Mouse (Mus musculus): Measurements from ENCODE around the gene Col28a1. TPM values are rescaled to one million over a fixed set of nuclear protein-coding genes. Genes with fewer than 3 reads are reported as not detected.

The Col28a1 gene
- 4.6 and 4.7 TPM in 2 replicates for polyA plus RNA-seq (2015; fragmentation: Nextera tagmentation; extraction: Ambion mirVana)

DNA sequence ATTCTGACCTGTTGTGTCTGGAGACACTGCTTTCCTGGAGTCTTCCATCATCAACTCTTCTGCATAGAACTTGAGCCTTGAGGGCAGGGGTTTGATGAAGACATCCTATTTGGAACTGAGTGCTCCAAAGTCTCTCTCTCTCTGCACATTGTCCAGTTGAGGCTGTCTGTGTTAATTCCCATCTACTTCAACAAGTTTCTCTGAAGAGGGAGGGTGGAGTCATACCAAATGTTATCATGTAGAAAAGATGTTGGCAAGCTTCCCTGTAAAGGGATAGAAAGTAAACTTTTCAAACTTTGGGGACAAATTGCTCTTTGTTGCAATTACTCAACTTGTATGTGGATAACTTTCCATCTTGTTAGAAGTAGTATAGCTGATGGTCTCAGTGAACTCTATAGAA lies at the start of gene Col28a1:
TSS of gene Col28a1 (minus strand) at position 101 of the 400 bp plus-strand sequence.
- no peaks in the 10 kb centered on the region for H3K36me3 ChIP-seq
- ATAC-seq (ENCODE audit: low FRiP score): no peak

DNA sequence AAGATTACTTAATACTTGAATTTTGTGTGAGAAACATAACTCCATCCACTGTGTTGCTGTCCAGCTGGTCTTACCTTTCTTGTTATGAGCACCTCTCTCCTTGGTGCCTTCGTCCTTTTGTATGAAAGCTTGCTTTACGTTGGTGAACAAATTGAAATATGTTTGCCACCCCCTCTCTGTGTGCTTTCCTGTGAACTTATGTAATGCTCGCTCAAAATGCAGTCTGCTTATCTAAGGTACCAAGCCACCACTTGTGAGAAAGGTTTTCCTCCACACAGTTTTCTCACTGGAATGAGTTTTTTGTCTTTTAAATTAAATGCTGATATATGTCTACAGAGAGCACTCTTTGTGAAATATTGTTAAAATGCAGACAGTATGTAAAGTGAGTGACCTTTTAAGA lies 36.2 kb upstream of the Col28a1 start:
- Histone ChIP-seq H3K4me1 (no peaks in the 10 kb centered on the region), H3K27me3 (replicated peaks) (no peaks in the 10 kb centered on the region), H3K4me2 (no peak overlapping the region), H3K9me3 (replicated peaks) (no peaks in the 10 kb centered on the region), H3K9ac (replicated peaks) (no peak overlapping the region), H3K36me3 (peaks cover 40% of the 10 kb centered on the region), H3K4me3 (replicated peaks) (no peak overlapping the region), H3K27ac (replicated peaks) (no peak overlapping the region)
- no peak for ATAC-seq (ENCODE audit: low FRiP score)
- 94% methylated on average over 3 of the region's 3 CpGs for WGBS

More for the DNA sequence above, at the start of gene Col28a1:
- Histone ChIP-seq H3K9me3 (replicated peaks) (no peaks in the 10 kb centered on the region), H3K9ac (replicated peaks) (no peak within 1 kb of the TSS), H3K27ac (replicated peaks) (no peak within 1 kb of the TSS), H3K4me3 (replicated peaks) (no peak within 1 kb of the TSS), H3K4me1 (no peaks in the 10 kb centered on the region), H3K27me3 (replicated peaks) (no peaks in the 10 kb centered on the region), H3K4me2 (no peak within 1 kb of the TSS)

DNA sequence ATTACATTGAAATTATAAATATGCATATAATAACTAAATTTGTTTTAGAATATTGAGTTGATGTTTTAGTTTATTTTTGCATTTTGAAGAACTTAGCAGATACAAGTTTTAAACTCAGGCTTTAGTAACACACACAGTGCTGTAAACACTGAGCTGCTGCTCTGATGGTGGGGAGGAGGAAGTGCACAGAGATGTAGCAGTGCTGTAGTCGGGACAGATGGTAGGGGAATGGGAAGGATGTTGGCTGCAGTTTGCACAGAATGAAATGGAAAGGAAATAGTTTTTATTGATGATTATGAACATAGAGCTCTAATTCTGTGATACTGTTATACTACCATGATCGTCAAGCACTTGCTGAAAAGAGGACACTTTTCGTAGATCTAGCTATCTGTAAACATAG lies 34.6 kb upstream of the Col28a1 start:
- ATAC-seq (ENCODE audit: low FRiP score): no peak
- H3K4me1 ChIP-seq: no peaks in the 10 kb centered on the region
- H3K27ac ChIP-seq (replicated peaks): no peak overlapping the region
- H3K27me3 ChIP-seq (replicated peaks): no peaks in the 10 kb centered on the region
- H3K4me2 ChIP-seq: no peak overlapping the region
- H3K36me3 ChIP-seq: peaks cover 33% of the 10 kb centered on the region
- H3K9ac ChIP-seq (replicated peaks): no peak overlapping the region
- WGBS: 83% methylated on average over 3 of the region's 3 CpGs
- H3K9me3 ChIP-seq (replicated peaks): no peaks in the 10 kb centered on the region
- H3K4me3 ChIP-seq (replicated peaks): no peak overlapping the region

DNA sequence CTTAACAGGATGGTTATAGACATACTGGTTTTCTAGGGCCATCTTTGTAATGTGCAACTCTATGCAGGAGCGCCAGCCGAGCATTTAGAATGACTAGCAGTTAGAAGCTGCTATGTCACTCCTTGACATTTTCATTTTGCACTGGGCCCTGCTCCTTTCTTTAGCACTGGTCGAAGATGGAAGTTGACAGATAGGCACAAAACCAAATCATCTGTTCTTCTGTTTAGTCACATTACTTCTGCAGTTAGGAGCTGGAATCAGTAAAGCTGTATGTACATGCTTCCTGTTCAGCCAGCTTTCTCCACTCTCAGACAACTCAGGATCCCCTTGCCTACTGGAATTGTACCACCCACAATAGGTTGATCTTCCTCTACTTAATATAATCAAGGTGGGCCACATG lies 18.2 kb upstream of the Col28a1 start:
- Histone ChIP-seq H3K4me2 (peak overlapping the region; percentile 55), H3K4me3 (replicated peaks) (no peak overlapping the region), H3K27ac (replicated peaks) (no peak overlapping the region), H3K9ac (replicated peaks) (no peak overlapping the region), H3K27me3 (replicated peaks) (no peaks in the 10 kb centered on the region), H3K9me3 (replicated peaks) (no peaks in the 10 kb centered on the region), H3K4me1 (peaks cover 13% of the 10 kb centered on the region), H3K36me3 (peaks cover 11% of the 10 kb centered on the region)
- ATAC-seq (ENCODE audit: low FRiP score): no peak
- WGBS: 90% methylated on average over 3 of the region's 3 CpGs

DNA sequence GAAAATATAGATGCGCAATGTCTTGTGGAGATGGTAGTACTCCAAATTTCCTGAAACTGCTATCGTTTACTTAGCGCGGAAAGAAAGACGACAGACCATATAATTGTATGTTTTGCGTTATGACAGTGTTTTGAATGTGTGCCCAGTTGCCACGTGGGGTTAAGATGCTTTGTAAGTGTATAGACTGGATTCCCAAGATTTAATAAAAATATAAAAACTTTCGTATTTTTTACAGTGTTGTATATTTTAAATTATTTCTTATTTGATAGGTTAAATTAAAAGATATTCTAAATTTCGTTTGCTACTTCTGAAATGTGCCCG lies 17.4 kb upstream of the Col28a1 start:
- H3K27me3 ChIP-seq (replicated peaks): no peaks in the 10 kb centered on the region
- peak overlapping the region; percentile 55 for H3K4me2 ChIP-seq
- peak overlapping the region; percentile 95 for H3K27ac ChIP-seq (replicated peaks)
- WGBS: 12% methylated on average over 10 of the region's 10 CpGs
- peaks cover 3% of the 10 kb centered on the region for H3K36me3 ChIP-seq
- no peaks in the 10 kb centered on the region for H3K9me3 ChIP-seq (replicated peaks)
- peak overlapping the region; percentile 80 for H3K4me3 ChIP-seq (replicated peaks)
- peaks cover 13% of the 10 kb centered on the region for H3K4me1 ChIP-seq
- ATAC-seq (ENCODE audit: low FRiP score): peak; percentile 2; the same call in 1 of the 2 replicates
- peak overlapping the region; percentile 82 for H3K9ac ChIP-seq (replicated peaks)

DNA sequence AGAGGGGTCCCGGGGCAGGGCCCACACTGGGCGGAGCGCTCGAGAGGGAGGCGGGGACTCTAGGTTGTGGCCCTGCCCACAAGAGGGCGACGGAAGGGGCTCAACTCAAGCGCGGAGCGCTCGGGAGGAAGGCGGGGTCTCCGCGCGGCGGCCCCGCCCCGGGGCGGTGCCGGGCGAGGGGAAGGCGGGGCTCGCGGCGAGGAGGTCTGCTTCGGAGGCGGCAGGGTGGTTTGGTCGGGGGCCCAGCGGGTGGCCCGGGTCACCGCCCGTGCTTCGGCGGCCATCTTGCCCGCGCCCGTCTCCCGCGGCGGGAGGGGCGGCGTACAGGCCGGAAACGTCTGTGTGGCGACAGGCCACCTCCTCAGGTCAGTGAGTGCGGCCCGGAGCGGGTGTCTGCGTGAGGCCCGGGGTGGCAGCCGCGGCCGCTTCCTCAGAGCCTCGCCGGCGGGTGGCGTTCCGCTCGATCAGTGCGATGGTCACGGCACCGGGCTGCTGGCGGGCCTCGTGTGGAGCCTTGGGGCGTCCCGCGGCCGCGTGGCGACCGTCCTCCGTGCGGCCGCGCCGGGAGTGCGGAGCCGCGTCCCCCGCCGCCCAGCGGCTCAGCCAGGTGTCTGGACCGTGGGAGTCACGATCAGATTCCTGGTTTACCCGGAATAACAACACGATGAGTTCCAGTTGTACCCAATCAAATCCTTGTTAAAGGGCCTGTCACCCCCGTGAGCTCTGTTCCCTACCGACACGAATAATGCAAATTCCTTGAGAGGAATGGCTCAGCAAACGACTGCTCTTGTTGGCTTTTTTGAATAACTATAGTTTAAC lies 16.8 kb upstream of the Col28a1 start, which contains the start of gene Mios:
TSS of gene Mios (plus strand) at position 176 of the 819 bp plus-strand sequence.
- H3K27me3 ChIP-seq (replicated peaks): no peaks in the 10 kb centered on the region
- peak within 1 kb of the TSS; percentile 95 for H3K27ac ChIP-seq (replicated peaks)
- no peaks in the 10 kb centered on the region; the same call in 1 of the 2 replicates for H3K9me3 ChIP-seq (replicated peaks)
- WGBS: under 1% methylated on average over 89 of the region's 90 CpGs
- peak within 1 kb of the TSS; percentile 80 for H3K4me3 ChIP-seq (replicated peaks)
- peak; percentile 98 for ATAC-seq (ENCODE audit: low FRiP score)
- H3K9ac ChIP-seq (replicated peaks): peak within 1 kb of the TSS; percentile 82
- H3K36me3 ChIP-seq: 0 out of 2 replicates have a peak, but pooled peaks cover 2% of the 10 kb centered on the region
- peaks cover 13% of the 10 kb centered on the region for H3K4me1 ChIP-seq
- peak within 1 kb of the TSS; percentile 55 for H3K4me2 ChIP-seq

DNA sequence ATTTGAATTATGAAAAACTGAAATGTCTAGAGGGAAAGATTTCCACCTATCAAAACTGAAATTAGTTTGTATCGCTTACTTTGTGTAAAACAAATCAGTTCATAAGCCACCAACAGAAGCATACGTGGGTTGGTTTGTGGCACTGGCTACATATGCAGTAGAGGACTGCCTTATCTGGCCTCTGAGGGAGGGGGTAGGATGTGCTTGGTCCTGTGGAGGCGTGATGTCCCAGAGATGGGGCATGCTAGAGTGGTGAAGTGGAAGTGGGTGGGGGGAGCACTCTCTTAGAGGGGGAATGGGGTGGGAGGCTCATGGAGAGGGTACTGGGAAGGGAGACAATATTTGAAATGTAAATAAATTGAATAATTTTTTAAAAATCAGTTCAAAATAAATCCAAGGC lies 2.5 kb downstream of the Col28a1 start:
- Histone ChIP-seq H3K4me3 (replicated peaks) (no peak overlapping the region), H3K36me3 (no peaks in the 10 kb centered on the region), H3K27ac (replicated peaks) (no peak overlapping the region), H3K4me1 (no peaks in the 10 kb centered on the region), H3K27me3 (replicated peaks) (no peaks in the 10 kb centered on the region), H3K9ac (replicated peaks) (no peak overlapping the region), H3K4me2 (no peak overlapping the region), H3K9me3 (replicated peaks) (no peaks in the 10 kb centered on the region)
- ATAC-seq (ENCODE audit: low FRiP score): no peak
- WGBS: 76% methylated on average over 3 of the region's 3 CpGs

DNA sequence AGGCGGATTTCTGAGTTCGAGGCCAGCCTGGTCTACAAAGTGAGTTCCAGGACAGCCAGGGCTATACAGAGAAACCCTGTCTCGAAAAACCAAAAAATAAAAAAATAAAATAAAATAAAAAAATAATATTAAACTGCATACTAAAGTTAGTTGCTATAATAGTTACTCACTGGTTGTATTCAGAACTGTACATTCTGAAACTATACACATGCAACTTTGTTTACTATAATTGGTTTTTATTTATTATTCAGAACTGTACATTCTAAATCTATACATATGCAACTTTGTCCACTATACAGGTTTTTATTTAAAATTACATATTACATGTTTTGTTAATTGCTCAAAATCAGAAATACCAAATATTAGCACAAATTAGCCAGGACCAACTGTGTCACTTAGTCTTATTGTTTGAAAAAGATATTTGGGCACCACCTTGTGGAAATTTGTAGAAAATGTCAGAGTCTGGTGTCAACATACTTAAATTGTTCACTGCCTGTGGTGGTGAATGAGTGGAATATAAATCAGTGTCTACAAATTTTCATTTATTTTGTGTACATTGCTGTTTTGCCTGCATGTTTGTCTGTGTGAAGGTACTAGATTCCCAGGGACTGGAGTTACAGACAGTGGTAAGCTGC lies 3.7 kb downstream of the Col28a1 start:
- Histone ChIP-seq H3K4me2 (no peak overlapping the region), H3K4me1 (no peaks in the 10 kb centered on the region), H3K36me3 (no peaks in the 10 kb centered on the region), H3K27me3 (replicated peaks) (no peaks in the 10 kb centered on the region), H3K9ac (replicated peaks) (no peak overlapping the region), H3K4me3 (replicated peaks) (no peak overlapping the region), H3K9me3 (replicated peaks) (no peaks in the 10 kb centered on the region), H3K27ac (replicated peaks) (no peak overlapping the region)
- peak; percentile 70; the same call in 1 of the 2 replicates for ATAC-seq (ENCODE audit: low FRiP score)
- WGBS: 83% methylated on average over 3 of the region's 3 CpGs

DNA sequence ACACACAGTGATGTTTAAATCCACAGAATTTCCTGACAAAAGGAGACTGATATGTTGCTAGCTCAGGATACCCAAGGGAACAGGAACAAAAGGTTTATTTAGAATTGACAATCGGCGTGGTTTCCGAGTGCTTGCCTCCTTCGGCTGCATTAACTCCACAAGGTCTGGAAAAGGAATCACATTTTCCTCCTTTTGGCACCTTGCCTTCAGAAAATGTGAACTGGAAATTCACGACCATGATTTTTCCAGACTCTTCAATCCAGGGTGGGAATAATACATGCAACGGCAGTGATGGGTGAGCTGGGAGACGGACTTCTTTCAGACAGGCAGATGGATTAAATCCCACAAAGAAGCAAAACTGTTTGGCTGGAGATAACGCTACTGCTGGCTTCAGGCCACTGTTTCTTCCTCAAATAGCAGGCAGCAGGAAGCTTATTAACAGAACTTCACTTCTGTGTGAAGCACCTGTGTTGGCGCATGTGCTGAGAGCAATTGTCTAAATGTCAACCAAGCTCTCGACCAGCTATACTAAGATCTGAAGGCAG lies 13.9 kb downstream of the Col28a1 start:
- H3K4me1 ChIP-seq: peaks cover 10% of the 10 kb centered on the region
- H3K9ac ChIP-seq (replicated peaks): 0 out of 2 replicates have a peak overlapping the region, but pooled peaks have one; percentile 1
- no peaks in the 10 kb centered on the region for H3K27me3 ChIP-seq (replicated peaks)
- no peaks in the 10 kb centered on the region for H3K9me3 ChIP-seq (replicated peaks)
- H3K36me3 ChIP-seq: no peaks in the 10 kb centered on the region
- 10% methylated on average over 10 of the region's 10 CpGs for WGBS
- ATAC-seq (ENCODE audit: low FRiP score): no peak
- H3K4me3 ChIP-seq (replicated peaks): 0 out of 2 replicates have a peak overlapping the region, but pooled peaks have one; percentile 6
- peak overlapping the region; percentile 15; the same call in 1 of the 2 replicates for H3K27ac ChIP-seq (replicated peaks)
- H3K4me2 ChIP-seq: peak overlapping the region; percentile 47

DNA sequence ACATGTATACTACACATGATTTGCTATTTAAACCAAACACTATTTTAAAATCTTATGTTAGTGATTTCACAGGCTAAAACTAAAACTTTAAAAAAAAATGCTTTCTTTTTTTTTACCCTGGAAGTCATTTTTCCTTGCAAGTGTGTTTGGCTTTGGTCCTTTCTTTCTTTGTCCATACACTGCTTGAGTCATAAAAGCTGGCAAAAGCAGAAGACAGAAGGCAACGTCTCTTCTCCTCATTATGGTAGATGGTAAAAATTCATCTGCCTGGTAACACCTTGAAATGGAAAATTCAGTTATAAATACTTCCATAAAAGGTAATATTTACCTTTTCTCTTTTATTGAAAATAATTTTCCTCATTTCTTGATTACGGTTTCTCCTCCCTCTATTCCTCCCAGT lies 16.3 kb downstream of the Col28a1 start:
- ATAC-seq (ENCODE audit: low FRiP score): no peak
- peaks cover 10% of the 10 kb centered on the region for H3K4me1 ChIP-seq
- no peak overlapping the region for H3K4me2 ChIP-seq
- no peaks in the 10 kb centered on the region for H3K27me3 ChIP-seq (replicated peaks)
- no peak overlapping the region for H3K9ac ChIP-seq (replicated peaks)
- WGBS: 75% methylated on average over 2 of the region's 2 CpGs
- H3K27ac ChIP-seq (replicated peaks): no peak overlapping the region
- no peaks in the 10 kb centered on the region for H3K36me3 ChIP-seq
- H3K9me3 ChIP-seq (replicated peaks): no peaks in the 10 kb centered on the region
- H3K4me3 ChIP-seq (replicated peaks): no peak overlapping the region

DNA sequence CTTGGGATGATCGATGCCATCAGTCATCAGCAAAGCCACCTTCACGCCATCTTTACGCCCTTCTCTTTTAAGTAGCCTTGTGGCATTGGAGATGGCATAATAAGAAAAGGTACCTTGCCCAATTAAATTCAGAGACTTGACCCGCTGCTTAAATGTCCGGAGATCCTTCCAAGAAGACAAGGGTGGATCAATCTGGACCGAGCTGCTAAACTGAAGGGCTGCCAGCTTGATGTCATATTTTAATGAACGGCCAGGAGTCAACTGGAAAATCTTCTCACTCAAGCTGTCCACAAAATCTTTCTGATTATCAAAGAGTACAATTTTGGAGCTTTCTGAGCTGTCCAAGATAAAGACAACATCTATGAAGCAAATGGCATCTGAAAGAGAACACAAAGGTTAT lies 17.1 kb downstream of the Col28a1 start:
- Histone ChIP-seq H3K9me3 (replicated peaks) (no peaks in the 10 kb centered on the region), H3K27me3 (replicated peaks) (no peaks in the 10 kb centered on the region), H3K9ac (replicated peaks) (no peak overlapping the region), H3K27ac (replicated peaks) (no peak overlapping the region), H3K4me1 (peaks cover 10% of the 10 kb centered on the region), H3K4me3 (replicated peaks) (no peak overlapping the region), H3K4me2 (no peak overlapping the region), H3K36me3 (no peaks in the 10 kb centered on the region)
- WGBS: 98% methylated on average over 7 of the region's 7 CpGs
- ATAC-seq (ENCODE audit: low FRiP score): no peak

DNA sequence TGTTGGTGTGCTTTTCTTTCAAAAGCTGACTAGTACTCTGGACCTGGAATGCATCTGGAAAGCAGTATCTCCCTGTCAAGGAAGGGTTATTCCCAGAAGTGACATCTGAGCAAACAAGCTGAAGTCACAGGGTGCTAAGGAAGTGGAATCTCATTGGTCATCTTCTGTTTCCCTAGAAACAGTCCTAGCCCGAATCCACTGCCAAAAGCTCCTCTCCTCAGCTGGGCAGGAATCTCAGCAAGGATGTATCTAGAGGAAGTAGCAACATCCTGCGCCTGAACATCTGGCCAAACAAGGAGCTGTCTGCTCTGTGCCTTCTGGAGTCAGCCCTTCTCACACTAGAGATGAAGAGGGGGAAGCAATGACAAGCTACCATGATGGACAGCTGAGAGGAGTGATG lies 18.4 kb downstream of the Col28a1 start:
- Histone ChIP-seq H3K36me3 (no peaks in the 10 kb centered on the region), H3K9me3 (replicated peaks) (no peaks in the 10 kb centered on the region), H3K4me3 (replicated peaks) (no peak overlapping the region), H3K9ac (replicated peaks) (no peak overlapping the region), H3K27me3 (replicated peaks) (no peaks in the 10 kb centered on the region), H3K27ac (replicated peaks) (no peak overlapping the region), H3K4me1 (peaks cover 9% of the 10 kb centered on the region), H3K4me2 (no peak overlapping the region)
- WGBS: 69% methylated on average over 2 of the region's 2 CpGs
- ATAC-seq (ENCODE audit: low FRiP score): no peak

All from neural tube, embryonic 15.5 days (tissue).